Mouse (Mus musculus) cerebellum, adult 2 months (tissue): ENCODE results near the gene Coq2. TPM values are rescaled to one million over a fixed set of nuclear protein-coding genes. Genes with fewer than 3 reads are reported as not detected.

Source experiments
- DNase-seq, 2 experiments: peaks; one replicate each; pipeline ENCODE4 v3.0.0; 2021
- H3K27ac ChIP-seq: fragments of 200-500 bp; 2 replicates; pipeline ENCODE4 v1.5.1; 2012; ENCODE audit warnings: low read length, control low read depth, inconsistent platforms; ENCODE audit not compliant: insufficient read depth
- H3K27me3 ChIP-seq: fragments of 200-500 bp; 2 replicates; pipeline ENCODE4 v1.6.1; 2012; ENCODE audit warnings: inconsistent platforms, mild to moderate bottlenecking, low read length, moderate library complexity; ENCODE audit not compliant: control insufficient read depth, insufficient read depth
- H3K4me1 ChIP-seq: fragments of 200-500 bp; 2 replicates; pipeline ENCODE4 v1.6.1; 2011; ENCODE audit warnings: low read length; ENCODE audit not compliant: control insufficient read depth, insufficient read depth
- H3K4me3 ChIP-seq: fragments of 200-500 bp; replicated peaks from 2 replicates; pipeline ENCODE3; 2011; ENCODE audit warnings: mild to moderate bottlenecking, low read depth, low read length, control low read depth; ENCODE audit not compliant: insufficient read depth
- CTCF ChIP-seq: fragments of 200-500 bp; IDR thresholded peaks from 2 replicates; pipeline ENCODE4 v1.5.1; 2011; ENCODE audit warnings: low read depth, mild to moderate bottlenecking, control low read depth, low read length, moderate library complexity, borderline replicate concordance; ENCODE audit not compliant: insufficient read depth
- POLR2A ChIP-seq: fragments of 200-500 bp; IDR thresholded peaks from 2 replicates; pipeline ENCODE4 v1.6.1; 2011; ENCODE audit warnings: low read length, control low read depth, borderline replicate concordance; ENCODE audit not compliant: insufficient read depth
- WGBS: fragments of 180-500 bp; shearing (Covaris S2); methylation state at CpG from one replicate; pipeline ENCODE4 v1.1.7; 2018; 5-methylcytosine and 5-hydroxymethylcytosine counted together
- polyA plus RNA-seq: library from polyadenylated mRNA; depleted of rRNA; stranded (reverse); fragments of >200 nt; gene quantifications from 2 replicates; pipeline ENCODE4 v1.2.3, GENCODE M21; 2012; rRNA removed

Coq2 gene
- polyA plus RNA-seq: 108 and 112 TPM in 2 replicates

GRCm38 (mm10) chr5:100674711-100675376 is at the start of gene Coq2:
Gene Coq2, minus strand, starts transcription at chr5:100675140.
- 9% methylated on average over 17 of the region's 17 CpGs for WGBS
- no peaks in the 10 kb centered on the region for H3K27me3 ChIP-seq
- DNase-seq: peak; percentile 81 to 85
- H3K4me3 ChIP-seq: peak within 1 kb of the TSS; percentile 98
- TF ChIP-seq CTCF (peak; percentile 69), POLR2A (no peak)
- H3K27ac ChIP-seq: peak within 1 kb of the TSS; percentile 83
- no peaks in the 10 kb centered on the region for H3K4me1 ChIP-seq

GRCm38 (mm10) chr5:100719235-100720088 is 44.5 kb upstream of the Coq2 start, which contains the start of gene Hpse:
Gene Hpse, minus strand, starts transcription at chr5:100719716.
- peaks cover 1% of the 10 kb centered on the region; the same call in 1 of the 2 replicates for H3K27me3 ChIP-seq
- peak; percentile 9 to 10 for DNase-seq
- TF ChIP-seq CTCF: no peak
- no peak for TF ChIP-seq POLR2A

GRCm38 (mm10) chr5:100716762-100717161 is 41.8 kb upstream of the Coq2 start:
- Histone ChIP-seq H3K4me3 (no peak overlapping the region), H3K27ac (no peak overlapping the region), H3K27me3 (peaks cover 1% of the 10 kb centered on the region; the same call in 1 of the 2 replicates), H3K4me1 (no peaks in the 10 kb centered on the region)
- no peak for TF ChIP-seq POLR2A
- no peak for TF ChIP-seq CTCF
- no peak for DNase-seq
- 94% methylated on average over 15 of the region's 15 CpGs for WGBS

More at GRCm38 (mm10) chr5:100719235-100720088, 44.5 kb upstream of the Coq2 start, which contains the start of gene Hpse:
- Histone ChIP-seq H3K27ac (no peak within 1 kb of the TSS), H3K4me3 (peak within 1 kb of the TSS; percentile 44), H3K4me1 (no peaks in the 10 kb centered on the region)
- WGBS: 1% methylated on average over 50 of the region's 56 CpGs

DNA sequence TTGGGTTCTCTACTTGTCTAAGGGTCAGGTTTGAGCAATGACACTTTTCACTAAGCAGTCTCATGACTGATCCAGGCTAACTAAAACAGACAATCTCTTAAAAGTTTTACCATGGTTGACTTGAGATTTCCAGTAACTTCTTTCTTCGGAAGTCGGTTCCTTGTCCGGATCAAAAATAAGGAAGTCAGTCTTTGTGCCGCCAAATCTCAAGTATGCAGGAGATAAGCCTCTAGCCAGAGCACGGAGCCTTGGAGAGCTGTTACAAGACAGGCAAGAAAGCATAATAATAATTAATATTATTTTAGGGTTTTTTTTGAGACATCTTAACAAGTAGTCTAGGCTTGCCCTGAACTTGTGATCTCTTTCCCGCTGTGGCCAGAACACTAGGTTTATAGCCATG is 36.3 kb upstream of the Coq2 start:
- no peaks in the 10 kb centered on the region for H3K4me1 ChIP-seq
- 95% methylated on average over 6 of the region's 6 CpGs for WGBS
- no peak overlapping the region for H3K27ac ChIP-seq
- no peaks in the 10 kb centered on the region for H3K27me3 ChIP-seq
- no peak for TF ChIP-seq CTCF
- no peak for TF ChIP-seq POLR2A
- DNase-seq: no peak
- H3K4me3 ChIP-seq: no peak overlapping the region

- no peak overlapping the region for H3K4me3 ChIP-seq
- no peaks in the 10 kb centered on the region for H3K4me1 ChIP-seq
- no peak for DNase-seq
- no peak overlapping the region for H3K27ac ChIP-seq
- no peak for TF ChIP-seq POLR2A
- TF ChIP-seq CTCF: no peak
- no peaks in the 10 kb centered on the region for H3K27me3 ChIP-seq
- WGBS: 5% methylated on average over 2 of the region's 2 CpGs
These were observed 35.1 kb upstream of the Coq2 start for GRCm38 (mm10) chr5:100710012-100710411.

DNA sequence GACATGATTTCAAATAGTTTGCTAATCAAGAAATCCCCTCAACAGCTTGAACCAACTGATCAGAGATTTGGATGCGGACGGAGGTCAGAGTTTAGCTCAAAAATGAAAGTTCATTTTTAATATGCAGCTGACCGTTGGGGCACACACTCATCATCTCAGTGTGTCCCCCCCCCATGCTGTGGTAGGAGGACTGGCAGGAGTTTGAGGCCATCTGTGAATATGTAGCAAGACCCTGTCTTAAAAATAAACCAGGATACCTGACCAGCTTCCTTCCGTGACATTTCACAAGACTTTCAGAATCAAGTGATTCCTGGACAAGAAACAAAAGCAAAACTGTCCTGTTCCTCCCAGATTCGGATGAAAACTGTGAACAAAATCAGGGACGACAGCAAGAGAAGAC is 34.1 kb upstream of the Coq2 start:
- TF ChIP-seq POLR2A: no peak
- TF ChIP-seq CTCF: no peak
- Histone ChIP-seq H3K4me1 (no peaks in the 10 kb centered on the region), H3K27me3 (no peaks in the 10 kb centered on the region), H3K4me3 (no peak overlapping the region), H3K27ac (no peak overlapping the region)
- DNase-seq: no peak
- 62% methylated on average over 6 of the region's 6 CpGs for WGBS

DNA sequence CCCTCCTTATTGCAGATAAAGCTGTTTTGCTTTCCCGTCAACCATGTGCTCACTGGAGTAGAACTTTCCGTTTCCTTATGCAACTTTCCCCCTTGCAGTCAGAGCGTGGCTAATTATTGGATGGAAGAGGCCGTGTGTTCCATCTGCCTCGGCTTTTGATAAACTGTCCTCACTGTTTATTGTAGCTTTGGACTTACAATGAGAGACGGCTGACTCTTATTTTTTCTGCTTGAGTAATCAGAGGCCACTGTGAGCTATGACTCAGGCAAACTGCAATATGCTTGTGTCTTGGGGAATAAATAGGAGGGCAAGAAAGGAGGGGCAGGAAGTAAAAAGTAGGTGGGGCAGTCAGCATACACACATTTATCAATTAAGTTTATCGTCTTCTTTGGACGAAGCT is 31.7 kb upstream of the Coq2 start:
- no peaks in the 10 kb centered on the region for H3K4me1 ChIP-seq
- H3K27me3 ChIP-seq: no peaks in the 10 kb centered on the region
- no peak overlapping the region for H3K27ac ChIP-seq
- no peak overlapping the region for H3K4me3 ChIP-seq
- TF ChIP-seq CTCF: no peak
- no peak for TF ChIP-seq POLR2A
- whole genome bisulfite sequencing: 21% methylated on average over 8 of the region's 8 CpGs
- no peak for DNase-seq
